Mouse (Mus musculus) liver, adult (tissue): ENCODE results near the gene Rpl23.

Source experiments
- GATA4 ChIP-seq: IDR thresholded peaks from 2 replicates; pipeline ENCODE4 v1.6.1; 2014; ENCODE audit warnings: mild to moderate bottlenecking, low read length; ENCODE audit not compliant: insufficient replicate concordance

The Rpl23 gene

DNA sequence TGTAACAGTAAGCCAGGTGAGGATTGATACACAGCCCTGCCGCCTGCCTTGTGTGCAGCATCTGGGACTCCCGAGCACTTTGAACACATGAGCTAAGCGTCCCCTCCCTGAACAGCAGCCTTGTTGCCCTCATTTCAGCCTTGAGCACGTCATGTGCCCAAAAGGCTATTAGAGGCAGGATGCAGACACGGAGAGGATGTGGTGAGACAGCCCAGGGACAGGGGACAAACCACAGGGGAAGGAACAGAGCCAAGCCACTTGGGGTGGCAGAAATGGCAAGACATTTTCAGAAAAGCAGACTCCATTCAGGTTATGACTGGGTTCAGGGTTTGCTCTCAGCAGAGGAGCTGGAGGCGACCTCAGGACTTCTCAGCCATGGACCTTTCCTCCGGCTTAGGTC is 53.9 kb downstream of the Rpl23 start:
- TF ChIP-seq GATA4, result no peak
